Mouse (Mus musculus): ENCODE measurements at regions not wholly inside any gene's neighbourhood (a gene's known extent, or its start where the extent isn't known, plus 50 kb on each side); places are given as distances from the start of the nearest gene placed in this dataset.
A peak's percentile ranks its signal among the peaks of the same experiment; 100 is the strongest.

DNA sequence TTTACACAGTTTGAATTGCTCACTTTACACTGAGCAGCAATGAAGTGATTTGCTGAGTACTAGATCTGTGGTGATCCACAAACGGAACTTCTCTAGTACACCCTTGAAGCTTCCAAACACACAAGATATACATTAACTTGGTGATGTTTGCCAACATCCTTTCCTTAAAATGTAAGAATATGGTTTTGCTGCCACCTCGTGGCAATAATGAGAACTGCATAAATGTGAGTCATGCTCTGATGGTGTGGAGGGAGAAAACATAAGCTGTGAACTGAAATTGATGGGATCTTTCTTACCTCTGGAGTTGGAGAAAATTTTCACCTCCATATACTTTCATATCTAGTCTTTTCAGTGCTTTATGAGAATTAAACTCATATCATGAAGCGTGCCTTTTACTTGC, 51.6 kb downstream of the Bex3 start:
- peak in 1 of 2 experiments; percentile 13 for DNase-seq (ENCODE audit: low spot score in 2 of 2)

DNA sequence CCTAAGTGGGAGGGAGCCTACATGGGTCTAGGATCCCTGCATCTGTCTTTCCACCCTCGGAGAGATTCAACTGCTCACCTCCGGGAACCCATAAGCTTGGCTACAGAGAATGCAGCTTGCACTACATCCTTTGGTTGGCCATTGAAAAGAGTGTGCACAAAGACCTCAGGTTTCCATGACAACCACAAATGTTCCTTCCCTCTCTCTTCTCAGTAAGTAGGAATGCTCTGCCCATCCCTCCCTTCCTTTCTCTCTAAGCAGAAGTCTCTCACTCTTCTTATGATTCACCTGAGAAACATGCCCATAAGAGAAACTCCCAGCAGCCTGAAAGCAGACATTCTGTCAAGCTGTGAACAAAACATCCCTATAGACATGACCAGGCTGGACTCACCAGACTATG, 95.8 kb downstream of the Bex3 start:
- no peak for DNase-seq (ENCODE audit: low spot score in 2 of 2)

Data from gastrocnemius, postnatal 4 days (tissue).